Mouse (Mus musculus) heart, embryonic 11.5 days (tissue): ENCODE measurements around the gene Grm2. TPM values are rescaled to one million over a fixed set of nuclear protein-coding genes. Genes with fewer than 3 reads are reported as not detected.

Experiments used
- ATAC-seq: fragments of 200-750 bp; cut with Nextera tagmentation; replicated peaks from 2 replicates; pipeline ENCODE4 v1.8.0; 2017; ENCODE audit warnings: moderate library complexity; ENCODE audit not compliant: insufficient number of reproducible peaks, low FRiP score, low TSS enrichment
- H3K27ac ChIP-seq: fragments of 300-500 bp; sonication (generic); 2 replicates; pipeline ENCODE4 v1.5.1; 2014; ENCODE audit warnings: mild to moderate bottlenecking, low read depth, low read length
- H3K27me3 ChIP-seq: fragments of 300-500 bp; sonication (generic); 2 replicates; pipeline ENCODE4 v1.6.1; 2014; ENCODE audit warnings: mild to moderate bottlenecking, low read length, mixed read lengths; ENCODE audit not compliant: control insufficient read depth, insufficient read depth
- H3K36me3 ChIP-seq: fragments of 300-500 bp; sonication (generic); 2 replicates; pipeline ENCODE4 v1.6.1; 2014; ENCODE audit warnings: mild to moderate bottlenecking, low read length, moderate library complexity, mixed read lengths; ENCODE audit not compliant: control insufficient read depth, insufficient read depth
- H3K4me1 ChIP-seq: fragments of 300-500 bp; sonication (generic); 2 replicates; pipeline ENCODE4 v1.6.1; 2014; ENCODE audit warnings: low read length; ENCODE audit not compliant: control insufficient read depth, insufficient read depth
- H3K4me2 ChIP-seq: fragments of 300-500 bp; sonication (generic); 2 replicates; pipeline ENCODE4 v1.6.1; 2014; ENCODE audit warnings: mild to moderate bottlenecking, moderate library complexity
- H3K4me3 ChIP-seq: fragments of 300-500 bp; sonication (generic); 2 replicates; pipeline ENCODE4 v1.5.1; 2014; ENCODE audit warnings: low read depth, low read length
- H3K9ac ChIP-seq: fragments of 300-500 bp; sonication (generic); 2 replicates; pipeline ENCODE4 v1.6.1; 2014; ENCODE audit warnings: mild to moderate bottlenecking, low read depth, low read length, moderate library complexity
- H3K9me3 ChIP-seq: fragments of 300-500 bp; sonication (generic); replicated peaks from 2 replicates; pipeline ENCODE4 v1.6.1; 2016; ENCODE audit warnings: low read length; ENCODE audit not compliant: control insufficient read depth
- WGBS: fragments of 180-500 bp; shearing (Covaris S2); extraction: QIAGEN DNeasy Blood & Tissue Kit; methylation state at CpG from one replicate; pipeline ENCODE4 v1.1.7; 2014; ENCODE audit not compliant: insufficient replicate concordance; 5-methylcytosine and 5-hydroxymethylcytosine counted together
- polyA plus RNA-seq: library from polyadenylated mRNA; unstranded; fragments of >200 nt; fragmentation: Nextera tagmentation; extraction: Ambion mirVana; gene quantifications from 2 replicates; pipeline ENCODE4 v1.2.1, GENCODE M21; 2014

Gene Grm2
- polyA plus RNA-seq, 1 experiment from 2014 or later = not detected

GRCm38 (mm10) chr9:106663200-106663599, 7.3 kb upstream of the Grm2 start:
- H3K4me2 ChIP-seq = peak overlapping the region; percentile 29
- H3K9ac ChIP-seq = no peak overlapping the region
- no peaks in the 10 kb centered on the region; the same call in 1 of the 2 replicates for H3K9me3 ChIP-seq
- H3K36me3 ChIP-seq = peaks cover 28% of the 10 kb centered on the region
- H3K27me3 ChIP-seq = no peaks in the 10 kb centered on the region
- 0 out of 2 replicates have a peak, but pooled peaks cover 18% of the 10 kb centered on the region for H3K4me1 ChIP-seq
- no peak for ATAC-seq
- no peak overlapping the region for H3K4me3 ChIP-seq
- H3K27ac ChIP-seq = no peak overlapping the region
- 41% methylated on average over 6 of the region's 6 CpGs for WGBS

- H3K9me3 ChIP-seq = no peaks in the 10 kb centered on the region; the same call in 1 of the 2 replicates
- ATAC-seq = no peak
- H3K9ac ChIP-seq = no peak overlapping the region
- H3K27ac ChIP-seq = no peak overlapping the region
- no peak overlapping the region for H3K4me3 ChIP-seq
- H3K4me1 ChIP-seq = peaks cover 28% of the 10 kb centered on the region; the same call in 1 of the 2 replicates
- peaks cover 19% of the 10 kb centered on the region for H3K27me3 ChIP-seq
- H3K4me2 ChIP-seq = no peak overlapping the region
- 75% methylated on average over 1 of the region's 1 CpGs for WGBS
- H3K36me3 ChIP-seq = peaks cover 28% of the 10 kb centered on the region
Measured at GRCm38 (mm10) chr9:106659935-106660334, 4.1 kb upstream of the Grm2 start.

GRCm38 (mm10) chr9:106659441-106659840, 3.6 kb upstream of the Grm2 start:
- H3K27ac ChIP-seq = no peak overlapping the region
- H3K4me1 ChIP-seq = peaks cover 28% of the 10 kb centered on the region; the same call in 1 of the 2 replicates
- no peak overlapping the region for H3K9ac ChIP-seq
- H3K36me3 ChIP-seq = peaks cover 26% of the 10 kb centered on the region
- no peaks in the 10 kb centered on the region; the same call in 1 of the 2 replicates for H3K9me3 ChIP-seq
- no peak overlapping the region for H3K4me3 ChIP-seq
- H3K27me3 ChIP-seq = peaks cover 24% of the 10 kb centered on the region
- no peak for ATAC-seq
- whole genome bisulfite sequencing = 75% methylated on average over 7 of the region's 7 CpGs
- no peak overlapping the region for H3K4me2 ChIP-seq

- Histone ChIP-seq H3K27me3 (peaks cover 36% of the 10 kb centered on the region), H3K9ac (no peak overlapping the region), H3K27ac (no peak overlapping the region), H3K4me1 (peaks cover 11% of the 10 kb centered on the region; the same call in 1 of the 2 replicates), H3K4me2 (no peak overlapping the region), H3K9me3 (no peaks in the 10 kb centered on the region; the same call in 1 of the 2 replicates), H3K36me3 (peaks cover 25% of the 10 kb centered on the region), H3K4me3 (no peak overlapping the region)
- 23% methylated on average over 5 of the region's 5 CpGs for WGBS
- ATAC-seq = no peak
Measured at GRCm38 (mm10) chr9:106657592-106657991, 1.7 kb upstream of the Grm2 start.

- Histone ChIP-seq H3K4me2 (no peak overlapping the region), H3K4me3 (no peak overlapping the region), H3K4me1 (peaks cover 10% of the 10 kb centered on the region; the same call in 1 of the 2 replicates), H3K27ac (no peak overlapping the region), H3K27me3 (peaks cover 39% of the 10 kb centered on the region), H3K36me3 (peaks cover 18% of the 10 kb centered on the region), H3K9me3 (no peaks in the 10 kb centered on the region; the same call in 1 of the 2 replicates), H3K9ac (no peak overlapping the region)
- no peak; the same call in 1 of the 2 replicates for ATAC-seq
- WGBS = 24% methylated on average over 5 of the region's 5 CpGs
Measured at GRCm38 (mm10) chr9:106656820-106657219, 938 bp upstream of the Grm2 start.

- peaks cover 45% of the 10 kb centered on the region for H3K27me3 ChIP-seq
- H3K9ac ChIP-seq = no peak overlapping the region
- H3K9me3 ChIP-seq = no peaks in the 10 kb centered on the region
- H3K4me2 ChIP-seq = no peak overlapping the region
- no peak overlapping the region for H3K27ac ChIP-seq
- no peak overlapping the region for H3K4me3 ChIP-seq
- H3K36me3 ChIP-seq = no peaks in the 10 kb centered on the region
- H3K4me1 ChIP-seq = peaks cover 10% of the 10 kb centered on the region; the same call in 1 of the 2 replicates
- 67% methylated on average over 1 of the region's 1 CpGs for WGBS
- no peak for ATAC-seq
Measured at GRCm38 (mm10) chr9:106652720-106653119, 3.2 kb downstream of the Grm2 start.

GRCm38 (mm10) chr9:106647226-106647625, 8.7 kb downstream of the Grm2 start:
- Histone ChIP-seq H3K9me3 (no peaks in the 10 kb centered on the region), H3K27me3 (peaks cover 22% of the 10 kb centered on the region), H3K36me3 (no peaks in the 10 kb centered on the region), H3K9ac (no peak overlapping the region), H3K4me1 (no peaks in the 10 kb centered on the region), H3K4me3 (no peak overlapping the region), H3K27ac (no peak overlapping the region), H3K4me2 (no peak overlapping the region)
- 57% methylated on average over 27 of the region's 27 CpGs for WGBS
- no peak for ATAC-seq

GRCm38 (mm10) chr9:106645684-106646271, 10.1 kb downstream of the Grm2 start:
- H3K4me1 ChIP-seq = no peaks in the 10 kb centered on the region
- H3K4me3 ChIP-seq = no peak overlapping the region
- no peaks in the 10 kb centered on the region for H3K9me3 ChIP-seq
- WGBS = 76% methylated on average over 9 of the region's 9 CpGs
- no peaks in the 10 kb centered on the region for H3K36me3 ChIP-seq
- no peak overlapping the region for H3K9ac ChIP-seq
- H3K27me3 ChIP-seq = peaks cover 22% of the 10 kb centered on the region
- no peak overlapping the region for H3K4me2 ChIP-seq
- ATAC-seq = no peak
- no peak overlapping the region for H3K27ac ChIP-seq

- Histone ChIP-seq H3K4me3 (no peak overlapping the region), H3K9ac (no peak overlapping the region), H3K27me3 (peaks cover 18% of the 10 kb centered on the region), H3K27ac (no peak overlapping the region), H3K4me2 (no peak overlapping the region), H3K9me3 (no peaks in the 10 kb centered on the region), H3K36me3 (no peaks in the 10 kb centered on the region), H3K4me1 (no peaks in the 10 kb centered on the region)
- no peak for ATAC-seq
- 62% methylated on average over 6 of the region's 6 CpGs for WGBS
Measured at GRCm38 (mm10) chr9:106643787-106644186, 12.1 kb downstream of the Grm2 start.
